Mouse (Mus musculus): Measurements from ENCODE around the gene Jag2. TPM values are rescaled to one million over a fixed set of nuclear protein-coding genes. Genes with fewer than 3 reads are reported as not detected.

The Jag2 gene
- polyA plus RNA-seq, 1 experiment from 2014 or later = 2.2 TPM

DNA sequence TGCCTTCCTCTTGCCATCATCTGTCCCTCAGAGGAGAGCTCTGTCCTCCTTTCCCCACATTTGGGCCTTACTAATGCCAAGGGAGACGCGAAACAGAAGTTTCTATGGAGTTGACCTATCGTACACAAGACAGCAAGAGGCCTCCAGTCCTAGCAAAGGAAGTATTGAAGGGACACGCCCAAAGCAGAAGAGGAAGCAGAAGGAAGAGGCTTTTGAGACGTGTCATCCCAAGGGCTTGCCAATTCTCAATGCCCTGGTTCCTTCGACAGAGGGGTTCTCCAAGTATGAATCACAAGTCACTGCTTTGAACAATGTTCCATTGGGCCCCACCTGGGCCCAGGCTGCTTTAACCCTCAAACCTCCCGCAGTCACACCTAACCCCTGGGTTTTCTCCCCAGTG lies 64.8 kb downstream of the Jag2 start:
- no peak overlapping the region for H3K9ac ChIP-seq (replicated peaks; ENCODE audit: low read length)
- no peak overlapping the region for H3K4me3 ChIP-seq (ENCODE audit: low read length)
- no peaks in the 10 kb centered on the region for H3K27me3 ChIP-seq (ENCODE audit: insufficient read depth, low read length)
- H3K4me1 ChIP-seq (ENCODE audit: insufficient read depth, low read length) = peaks cover 9% of the 10 kb centered on the region
- 86% methylated on average over 7 of the region's 7 CpGs for WGBS
- no peaks in the 10 kb centered on the region for H3K9me3 ChIP-seq (ENCODE audit: low read length)
- no peak overlapping the region for H3K27ac ChIP-seq (ENCODE audit: low read length)
- H3K4me2 ChIP-seq (replicated peaks; ENCODE audit: low read depth, low read length) = no peak overlapping the region
- no peaks in the 10 kb centered on the region for H3K36me3 ChIP-seq (ENCODE audit: insufficient read depth, low read length)
- ATAC-seq (ENCODE audit: low FRiP score, low TSS enrichment) = no peak

DNA sequence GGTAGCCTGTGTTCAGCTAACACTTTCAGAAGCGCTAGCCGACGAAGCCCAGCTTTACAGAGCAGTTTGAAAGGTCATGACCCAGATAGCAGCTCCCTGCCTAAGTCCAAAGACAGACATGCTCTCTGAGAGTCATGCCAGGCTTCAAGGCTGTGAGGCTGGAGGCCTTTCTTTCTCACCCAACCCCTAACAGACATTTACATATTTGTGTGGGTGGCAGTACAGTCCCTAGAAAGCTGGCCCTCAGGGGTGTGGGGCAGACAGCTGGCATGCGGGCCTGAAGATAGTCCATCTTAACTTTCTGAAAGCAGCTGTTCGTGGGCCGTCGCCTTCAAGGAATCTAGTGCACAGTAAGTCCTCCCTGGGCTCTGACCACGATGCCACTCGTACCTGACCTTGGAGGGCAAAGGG lies 67.7 kb downstream of the Jag2 start:
- no peak for ATAC-seq (ENCODE audit: low FRiP score, low TSS enrichment)
- no peak overlapping the region for H3K9ac ChIP-seq (replicated peaks; ENCODE audit: low read length)
- H3K36me3 ChIP-seq (ENCODE audit: insufficient read depth, low read length) = no peaks in the 10 kb centered on the region
- H3K9me3 ChIP-seq (ENCODE audit: low read length) = no peaks in the 10 kb centered on the region
- WGBS = 50% methylated on average over 9 of the region's 9 CpGs
- peaks cover 5% of the 10 kb centered on the region for H3K4me1 ChIP-seq (ENCODE audit: insufficient read depth, low read length)
- H3K4me2 ChIP-seq (replicated peaks; ENCODE audit: low read depth, low read length) = no peak overlapping the region
- no peak overlapping the region for H3K4me3 ChIP-seq (ENCODE audit: low read length)
- no peak overlapping the region for H3K27ac ChIP-seq (ENCODE audit: low read length)
- no peaks in the 10 kb centered on the region for H3K27me3 ChIP-seq (ENCODE audit: insufficient read depth, low read length)

- 57% methylated on average over 7 of the region's 7 CpGs for WGBS
- Histone ChIP-seq H3K36me3 (ENCODE audit: insufficient read depth, low read length) (no peaks in the 10 kb centered on the region), H3K4me3 (ENCODE audit: low read length) (no peak overlapping the region), H3K4me1 (ENCODE audit: insufficient read depth, low read length) (peaks cover 10% of the 10 kb centered on the region), H3K27me3 (ENCODE audit: insufficient read depth, low read length) (no peaks in the 10 kb centered on the region), H3K9me3 (ENCODE audit: low read length) (no peaks in the 10 kb centered on the region), H3K27ac (ENCODE audit: low read length) (no peak overlapping the region), H3K9ac (replicated peaks; ENCODE audit: low read length) (no peak overlapping the region), H3K4me2 (replicated peaks; ENCODE audit: low read depth, low read length) (no peak overlapping the region)
- ATAC-seq (ENCODE audit: low FRiP score, low TSS enrichment) = no peak
Measured at GRCm38 (mm10) chr12:112860765-112861164, 68.8 kb downstream of the Jag2 start.

DNA sequence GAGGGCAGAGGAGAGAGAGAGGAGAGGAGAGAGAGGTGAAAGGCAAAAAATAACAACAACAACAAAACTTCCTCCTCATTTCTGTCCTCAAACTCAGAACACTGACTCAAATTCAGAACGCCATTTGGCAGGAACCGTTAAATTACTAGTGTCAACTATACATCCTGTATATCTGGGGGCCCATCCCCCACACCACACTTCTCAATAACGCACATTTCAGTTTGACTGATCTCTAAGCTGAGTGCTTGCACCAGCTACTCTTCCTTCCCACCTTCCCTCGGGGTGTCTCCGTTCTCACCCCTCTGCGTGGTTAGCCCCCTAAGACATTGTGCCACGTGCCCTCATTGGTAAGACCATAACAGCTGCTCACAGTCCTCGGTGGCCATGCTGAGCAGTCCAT lies 69.6 kb downstream of the Jag2 start:
- Histone ChIP-seq H3K27me3 (ENCODE audit: insufficient read depth, low read length) (no peaks in the 10 kb centered on the region), H3K4me2 (replicated peaks; ENCODE audit: low read depth, low read length) (no peak overlapping the region), H3K9ac (replicated peaks; ENCODE audit: low read length) (no peak overlapping the region), H3K27ac (ENCODE audit: low read length) (no peak overlapping the region), H3K4me3 (ENCODE audit: low read length) (no peak overlapping the region), H3K4me1 (ENCODE audit: insufficient read depth, low read length) (peaks cover 10% of the 10 kb centered on the region), H3K36me3 (ENCODE audit: insufficient read depth, low read length) (no peaks in the 10 kb centered on the region), H3K9me3 (ENCODE audit: low read length) (no peaks in the 10 kb centered on the region)
- WGBS = 63% methylated on average over 8 of the region's 8 CpGs
- ATAC-seq (ENCODE audit: low FRiP score, low TSS enrichment) = no peak

GRCm38 (mm10) chr12:112858581-112859336 lies 70.8 kb downstream of the Jag2 start:
- H3K27ac ChIP-seq (ENCODE audit: low read length) = no peak overlapping the region
- H3K9me3 ChIP-seq (ENCODE audit: low read length) = no peaks in the 10 kb centered on the region
- H3K4me2 ChIP-seq (replicated peaks; ENCODE audit: low read depth, low read length) = no peak overlapping the region
- 94% methylated on average over 9 of the region's 9 CpGs for WGBS
- no peak for ATAC-seq (ENCODE audit: low FRiP score, low TSS enrichment)
- H3K9ac ChIP-seq (replicated peaks; ENCODE audit: low read length) = no peak overlapping the region
- H3K36me3 ChIP-seq (ENCODE audit: insufficient read depth, low read length) = no peaks in the 10 kb centered on the region
- H3K4me1 ChIP-seq (ENCODE audit: insufficient read depth, low read length) = peaks cover 10% of the 10 kb centered on the region
- no peak overlapping the region for H3K4me3 ChIP-seq (ENCODE audit: low read length)
- H3K27me3 ChIP-seq (ENCODE audit: insufficient read depth, low read length) = no peaks in the 10 kb centered on the region

Small RNAs within 50 kb of the gene (microRNA-seq; reads per million reads assigned to microRNA genes)
- gene Mir6941 = not detected

Other genes starting within 250 kb of the Jag2 start
- 15.7 and 17.5 TPM in 2 replicates for gene Cep170b, start 209.3 kb downstream of the Jag2 start, polyA plus RNA-seq (2015; fragmentation: Nextera tagmentation; extraction: Ambion mirVana)
- gene Pld4, start 169.1 kb downstream of the Jag2 start, polyA plus RNA-seq (2015; fragmentation: Nextera tagmentation; extraction: Ambion mirVana) = 7.3 and 7.4 TPM in 2 replicates
- 0.91 and 1.2 TPM in 2 replicates for gene Ahnak2, start 127.1 kb downstream of the Jag2 start, polyA plus RNA-seq (2015; fragmentation: Nextera tagmentation; extraction: Ambion mirVana)
- gene Clba1, start 120.8 kb downstream of the Jag2 start, polyA plus RNA-seq (2015; fragmentation: Nextera tagmentation; extraction: Ambion mirVana) = 14.0 and 14.7 TPM in 2 replicates
- gene Cdca4, start 100.4 kb downstream of the Jag2 start, polyA plus RNA-seq (2015; fragmentation: Nextera tagmentation; extraction: Ambion mirVana) = 113 and 124 TPM in 2 replicates
- gene Gpr132, start 61.5 kb downstream of the Jag2 start, polyA plus RNA-seq (2015; fragmentation: Nextera tagmentation; extraction: Ambion mirVana) = 0.15 and 0.22 TPM in 2 replicates
- 99.1 and 104 TPM in 2 replicates for gene Nudt14, start 12.3 kb upstream of the Jag2 start, polyA plus RNA-seq (2015; fragmentation: Nextera tagmentation; extraction: Ambion mirVana)
- gene Btbd6, start 46.7 kb upstream of the Jag2 start, polyA plus RNA-seq (2015; fragmentation: Nextera tagmentation; extraction: Ambion mirVana) = 29.4 and 30.6 TPM in 2 replicates
- gene Brf1, start 70.9 kb upstream of the Jag2 start, polyA plus RNA-seq (2015; fragmentation: Nextera tagmentation; extraction: Ambion mirVana) = 70.1 and 71.5 TPM in 2 replicates
- 13.3 and 13.8 TPM in 2 replicates for gene Pacs2, start 84.7 kb upstream of the Jag2 start, polyA plus RNA-seq (2015; fragmentation: Nextera tagmentation; extraction: Ambion mirVana)
- gene Tex22, start 144.7 kb upstream of the Jag2 start, polyA plus RNA-seq (2015; fragmentation: Nextera tagmentation; extraction: Ambion mirVana) = not detected in 2 replicates
- 15.4 and 15.9 TPM in 2 replicates for gene Mta1, start 168.5 kb upstream of the Jag2 start, polyA plus RNA-seq (2015; fragmentation: Nextera tagmentation; extraction: Ambion mirVana)
- gene Crip2, start 210.5 kb upstream of the Jag2 start, polyA plus RNA-seq (2015; fragmentation: Nextera tagmentation; extraction: Ambion mirVana) = 244 and 263 TPM in 2 replicates
- 270 and 293 TPM in 2 replicates for gene Crip1, start 216.5 kb upstream of the Jag2 start, polyA plus RNA-seq (2015; fragmentation: Nextera tagmentation; extraction: Ambion mirVana)
- gene Tedc1, start 226.6 kb upstream of the Jag2 start, polyA plus RNA-seq (2015; fragmentation: Nextera tagmentation; extraction: Ambion mirVana) = 38.2 and 45.5 TPM in 2 replicates